Mouse (Mus musculus) forebrain, embryonic 13.5 days (tissue): ENCODE results near the gene Ssh1. TPM values are rescaled to one million over a fixed set of nuclear protein-coding genes. Genes with fewer than 3 reads are reported as not detected.

Experiments
- ATAC-seq: fragments of 200-750 bp; cut with Nextera tagmentation; 2 replicates; pipeline ENCODE4 v1.8.0; 2017
- H3K27ac ChIP-seq: fragments of 300-500 bp; sonication (generic); 2 replicates; pipeline ENCODE4 v1.5.1; 2015; ENCODE audit warnings: inconsistent platforms, mild to moderate bottlenecking, moderate library complexity
- H3K27me3 ChIP-seq: fragments of 300-500 bp; sonication (generic); 2 replicates; pipeline ENCODE4 v1.6.1; 2015; ENCODE audit warnings: mild to moderate bottlenecking, inconsistent platforms
- H3K36me3 ChIP-seq: fragments of 300-500 bp; sonication (generic); 2 replicates; pipeline ENCODE4 v1.6.1; 2015; ENCODE audit warnings: mild to moderate bottlenecking, inconsistent platforms; ENCODE audit not compliant: poor library complexity, severe bottlenecking
- H3K4me1 ChIP-seq: fragments of 300-500 bp; sonication (generic); 2 replicates; pipeline ENCODE4 v1.6.1; 2015; ENCODE audit warnings: inconsistent platforms
- H3K4me2 ChIP-seq: fragments of 300-500 bp; sonication (generic); 2 replicates; pipeline ENCODE4 v1.6.1; 2015; ENCODE audit warnings: inconsistent platforms, mild to moderate bottlenecking, moderate library complexity
- H3K4me3 ChIP-seq: fragments of 300-500 bp; sonication (generic); 2 replicates; pipeline ENCODE4 v1.5.1; 2015; ENCODE audit warnings: mild to moderate bottlenecking, inconsistent platforms
- H3K9ac ChIP-seq: fragments of 300-500 bp; sonication (generic); 2 replicates; pipeline ENCODE4 v1.6.1; 2015; ENCODE audit warnings: mild to moderate bottlenecking, inconsistent platforms
- H3K9me3 ChIP-seq: fragments of 300-500 bp; sonication (generic); replicated peaks from 2 replicates; pipeline ENCODE4 v1.6.1; 2016; ENCODE audit warnings: inconsistent platforms
- whole genome bisulfite sequencing: fragments of 180-500 bp; shearing (Covaris S2); methylation state at CpG from one replicate; pipeline ENCODE4 v1.1.7; 2015; 5-methylcytosine and 5-hydroxymethylcytosine counted together
- polyA plus RNA-seq: library from polyadenylated mRNA; unstranded; fragments of >200 nt; fragmentation: Nextera tagmentation; extraction: Ambion mirVana; gene quantifications from 2 replicates; pipeline ENCODE4 v1.2.1, GENCODE M21; 2015

The Ssh1 gene
- polyA plus RNA-seq, 1 experiment from 2014 or later: 12.0 TPM

GRCm38 (mm10) chr5:113991141-113991540 lies 2.6 kb downstream of the Ssh1 start:
- Histone ChIP-seq H3K9ac (no peak overlapping the region; the same call in 1 of the 2 replicates), H3K4me3 (no peak overlapping the region), H3K36me3 (peaks cover 18% of the 10 kb centered on the region; the same call in 1 of the 2 replicates), H3K9me3 (no peaks in the 10 kb centered on the region), H3K27ac (no peak overlapping the region), H3K4me2 (peak overlapping the region; percentile 83), H3K4me1 (peaks cover 48% of the 10 kb centered on the region), H3K27me3 (no peaks in the 10 kb centered on the region)
- ATAC-seq: no peak
- WGBS: 76% methylated on average over 7 of the region's 7 CpGs

- peaks cover 18% of the 10 kb centered on the region; the same call in 1 of the 2 replicates for H3K36me3 ChIP-seq
- H3K4me1 ChIP-seq: peaks cover 53% of the 10 kb centered on the region
- H3K27me3 ChIP-seq: no peaks in the 10 kb centered on the region
- no peak for ATAC-seq
- WGBS: 83% methylated on average over 5 of the region's 5 CpGs
- no peak overlapping the region for H3K9ac ChIP-seq
- no peaks in the 10 kb centered on the region for H3K9me3 ChIP-seq
- no peak overlapping the region for H3K4me3 ChIP-seq
- H3K4me2 ChIP-seq: no peak overlapping the region
- no peak overlapping the region for H3K27ac ChIP-seq
Measured at GRCm38 (mm10) chr5:113990593-113990992, 3.1 kb downstream of the Ssh1 start.

GRCm38 (mm10) chr5:113989437-113990024 lies 4.2 kb downstream of the Ssh1 start:
- no peak overlapping the region for H3K4me3 ChIP-seq
- no peaks in the 10 kb centered on the region for H3K9me3 ChIP-seq
- WGBS: 86% methylated on average over 20 of the region's 20 CpGs
- no peaks in the 10 kb centered on the region for H3K27me3 ChIP-seq
- peaks cover 18% of the 10 kb centered on the region; the same call in 1 of the 2 replicates for H3K36me3 ChIP-seq
- H3K27ac ChIP-seq: no peak overlapping the region
- no peak overlapping the region for H3K9ac ChIP-seq
- H3K4me1 ChIP-seq: peaks cover 50% of the 10 kb centered on the region
- no peak overlapping the region for H3K4me2 ChIP-seq
- ATAC-seq: no peak

GRCm38 (mm10) chr5:113986182-113986961 lies 7.3 kb downstream of the Ssh1 start:
- WGBS: 57% methylated on average over 9 of the region's 9 CpGs
- Histone ChIP-seq H3K27me3 (no peaks in the 10 kb centered on the region), H3K9ac (peak overlapping the region; percentile 13; the same call in 1 of the 2 replicates), H3K4me3 (no peak overlapping the region), H3K4me1 (peaks cover 29% of the 10 kb centered on the region), H3K36me3 (peaks cover 34% of the 10 kb centered on the region), H3K4me2 (no peak overlapping the region), H3K27ac (no peak overlapping the region), H3K9me3 (no peaks in the 10 kb centered on the region)
- ATAC-seq: no peak

- Histone ChIP-seq H3K36me3 (peaks cover 39% of the 10 kb centered on the region), H3K27me3 (no peaks in the 10 kb centered on the region), H3K9ac (no peak overlapping the region), H3K4me1 (peaks cover 23% of the 10 kb centered on the region), H3K27ac (no peak overlapping the region), H3K9me3 (no peaks in the 10 kb centered on the region), H3K4me3 (no peak overlapping the region), H3K4me2 (no peak overlapping the region)
- 82% methylated on average over 2 of the region's 2 CpGs for WGBS
- no peak for ATAC-seq
Measured at GRCm38 (mm10) chr5:113985737-113986136, 8.0 kb downstream of the Ssh1 start.

- H3K27me3 ChIP-seq: no peaks in the 10 kb centered on the region
- H3K4me2 ChIP-seq: no peak overlapping the region
- H3K4me1 ChIP-seq: peaks cover 15% of the 10 kb centered on the region
- no peak overlapping the region for H3K9ac ChIP-seq
- no peaks in the 10 kb centered on the region for H3K9me3 ChIP-seq
- no peak overlapping the region for H3K27ac ChIP-seq
- peaks cover 38% of the 10 kb centered on the region for H3K36me3 ChIP-seq
- no peak for ATAC-seq
- 93% methylated on average over 13 of the region's 13 CpGs for WGBS
- no peak overlapping the region for H3K4me3 ChIP-seq
Measured at GRCm38 (mm10) chr5:113984025-113984740, 9.5 kb downstream of the Ssh1 start.

GRCm38 (mm10) chr5:113983541-113983940 lies 10.2 kb downstream of the Ssh1 start:
- no peaks in the 10 kb centered on the region for H3K9me3 ChIP-seq
- ATAC-seq: no peak
- no peaks in the 10 kb centered on the region for H3K27me3 ChIP-seq
- no peak overlapping the region for H3K4me2 ChIP-seq
- peaks cover 33% of the 10 kb centered on the region for H3K36me3 ChIP-seq
- no peak overlapping the region for H3K9ac ChIP-seq
- H3K4me3 ChIP-seq: no peak overlapping the region
- H3K4me1 ChIP-seq: peaks cover 15% of the 10 kb centered on the region
- 80% methylated on average over 6 of the region's 6 CpGs for WGBS
- H3K27ac ChIP-seq: no peak overlapping the region

GRCm38 (mm10) chr5:113981843-113982242 lies 11.9 kb downstream of the Ssh1 start:
- Histone ChIP-seq H3K27me3 (no peaks in the 10 kb centered on the region), H3K27ac (no peak overlapping the region), H3K36me3 (peaks cover 25% of the 10 kb centered on the region), H3K4me1 (peaks cover 15% of the 10 kb centered on the region), H3K9me3 (no peaks in the 10 kb centered on the region), H3K9ac (no peak overlapping the region), H3K4me2 (no peak overlapping the region), H3K4me3 (no peak overlapping the region)
- WGBS: 86% methylated on average over 8 of the region's 8 CpGs
- no peak for ATAC-seq

- H3K27me3 ChIP-seq: no peaks in the 10 kb centered on the region
- ATAC-seq: no peak
- H3K27ac ChIP-seq: no peak overlapping the region
- H3K36me3 ChIP-seq: peaks cover 21% of the 10 kb centered on the region
- H3K9ac ChIP-seq: no peak overlapping the region
- no peak overlapping the region for H3K4me3 ChIP-seq
- H3K4me2 ChIP-seq: no peak overlapping the region
- no peaks in the 10 kb centered on the region for H3K9me3 ChIP-seq
- 91% methylated on average over 6 of the region's 6 CpGs for WGBS
- peaks cover 8% of the 10 kb centered on the region for H3K4me1 ChIP-seq
Measured at GRCm38 (mm10) chr5:113981171-113981570, 12.5 kb downstream of the Ssh1 start.

GRCm38 (mm10) chr5:113980511-113980910 lies 13.2 kb downstream of the Ssh1 start:
- Histone ChIP-seq H3K9ac (no peak overlapping the region), H3K4me2 (no peak overlapping the region), H3K4me1 (peaks cover 9% of the 10 kb centered on the region), H3K36me3 (peaks cover 21% of the 10 kb centered on the region), H3K27ac (no peak overlapping the region), H3K4me3 (no peak overlapping the region), H3K9me3 (no peaks in the 10 kb centered on the region), H3K27me3 (no peaks in the 10 kb centered on the region)
- 86% methylated on average over 1 of the region's 1 CpGs for WGBS
- ATAC-seq: no peak

- Histone ChIP-seq H3K27me3 (no peaks in the 10 kb centered on the region), H3K4me3 (no peak overlapping the region), H3K9me3 (no peaks in the 10 kb centered on the region), H3K4me2 (no peak overlapping the region), H3K9ac (no peak overlapping the region), H3K4me1 (peaks cover 37% of the 10 kb centered on the region), H3K27ac (no peak overlapping the region), H3K36me3 (peaks cover 10% of the 10 kb centered on the region; the same call in 1 of the 2 replicates)
- ATAC-seq: no peak
- 86% methylated on average over 8 of the region's 8 CpGs for WGBS
Measured at GRCm38 (mm10) chr5:113977309-113977708, 16.4 kb downstream of the Ssh1 start.

GRCm38 (mm10) chr5:113976597-113976996 lies 17.1 kb downstream of the Ssh1 start:
- Histone ChIP-seq H3K36me3 (peaks cover 7% of the 10 kb centered on the region; the same call in 1 of the 2 replicates), H3K4me3 (no peak overlapping the region), H3K4me1 (peaks cover 40% of the 10 kb centered on the region), H3K27ac (no peak overlapping the region), H3K9ac (no peak overlapping the region), H3K4me2 (no peak overlapping the region), H3K9me3 (no peaks in the 10 kb centered on the region), H3K27me3 (no peaks in the 10 kb centered on the region)
- 81% methylated on average over 8 of the region's 8 CpGs for WGBS
- ATAC-seq: no peak
